Mouse (Mus musculus) lung, postnatal 4 days (tissue): ENCODE measurements at regions not wholly inside any gene's neighbourhood (a gene's known extent, or its start where the extent isn't known, plus 50 kb on each side); places are given as distances from the start of the nearest gene placed in this dataset.

Experiments
- DNase-seq, 2 experiments: peaks; one replicate each; pipeline ENCODE4 v3.0.0; 2021

DNA sequence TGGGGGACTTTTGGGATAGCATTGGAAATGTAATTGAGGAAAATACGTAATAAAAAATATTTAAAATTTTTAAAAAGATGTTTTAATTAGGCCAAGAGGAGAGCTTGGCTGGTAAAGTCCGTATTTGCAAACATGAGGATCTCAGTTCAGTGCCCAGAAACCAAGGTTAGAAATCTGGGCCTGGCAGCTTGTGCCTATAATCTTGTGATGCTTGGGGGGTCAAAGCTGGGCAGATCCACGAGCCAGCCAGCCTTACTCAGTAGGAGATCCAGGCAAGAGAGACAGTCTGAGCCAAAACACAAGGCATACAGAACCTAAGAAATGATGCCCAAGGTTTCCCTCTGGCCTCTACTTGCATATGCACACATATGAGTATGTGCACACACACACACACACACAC, 54.1 kb upstream of the Cxadr start:
- no peak for DNase-seq

DNA sequence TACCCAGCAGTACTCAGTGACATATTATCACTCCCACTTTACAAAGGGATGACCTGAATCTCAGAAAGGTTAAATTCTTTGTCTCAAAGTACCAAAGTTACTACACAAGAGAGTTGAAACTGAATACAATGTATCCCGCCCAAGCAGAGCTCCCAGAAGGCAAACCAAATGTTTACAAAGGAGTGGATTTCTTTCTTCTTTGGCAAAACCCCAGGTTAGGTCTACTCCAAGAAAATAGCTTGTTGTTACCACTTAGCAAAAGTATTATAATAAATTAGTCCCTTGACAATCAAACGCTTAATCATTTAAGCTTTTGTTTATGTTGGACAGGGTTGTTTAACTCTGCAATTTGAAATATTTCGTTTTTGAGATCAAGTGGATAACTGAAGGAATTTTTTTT, 58.6 kb upstream of the Cxadr start:
- DNase-seq = no peak

DNA sequence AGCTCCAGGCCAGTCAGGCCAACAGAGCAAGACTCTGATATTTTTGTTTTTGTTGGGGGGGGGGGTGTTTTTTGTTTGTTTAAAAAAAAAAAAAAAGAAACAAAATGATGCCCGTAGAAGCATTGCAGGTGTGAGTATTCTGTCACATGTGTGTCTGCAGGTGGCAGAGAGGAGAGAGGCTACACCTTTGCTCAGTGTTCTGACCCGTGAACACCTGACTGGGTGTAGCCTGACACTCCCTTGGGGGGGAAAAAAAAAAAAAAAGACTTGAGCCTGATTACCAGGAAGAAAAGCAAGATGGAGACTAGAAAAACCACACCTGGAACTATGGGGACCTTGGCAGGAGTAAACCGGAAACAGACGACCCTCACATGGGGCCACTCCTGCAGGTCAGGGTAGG, 61.1 kb upstream of the Cxadr start:
- no peak for DNase-seq

DNA sequence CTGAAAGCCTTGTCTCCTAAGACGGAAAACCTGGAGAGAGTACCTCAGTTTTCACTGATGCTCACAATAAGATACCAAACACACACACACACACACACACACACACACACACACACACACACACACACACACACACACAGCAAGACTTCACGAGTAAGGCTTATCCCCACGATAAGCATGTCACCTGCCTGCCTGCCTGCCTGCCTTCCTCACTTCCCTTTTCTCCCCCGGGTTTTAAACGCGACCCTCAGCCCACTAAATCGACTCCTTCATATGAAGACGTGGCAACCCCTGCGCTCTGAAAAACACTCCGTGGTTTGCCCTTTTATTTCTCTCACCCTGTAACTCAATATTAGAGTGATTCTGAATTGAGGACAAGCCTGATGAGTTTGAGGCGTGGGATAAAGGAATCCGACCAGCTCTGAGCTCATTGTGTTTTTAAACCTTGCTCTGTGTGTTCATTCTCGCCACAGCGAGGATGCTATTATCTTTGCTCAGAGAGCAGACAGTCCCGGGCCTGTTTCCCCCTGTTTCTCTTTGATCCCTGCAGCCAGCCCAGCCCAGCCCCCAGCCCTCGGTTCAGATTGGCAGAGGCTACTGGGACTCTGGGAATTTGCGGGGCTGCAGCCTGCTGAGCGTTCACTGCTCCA, 63.1 kb upstream of the Cxadr start:
- DNase-seq = no peak

DNA sequence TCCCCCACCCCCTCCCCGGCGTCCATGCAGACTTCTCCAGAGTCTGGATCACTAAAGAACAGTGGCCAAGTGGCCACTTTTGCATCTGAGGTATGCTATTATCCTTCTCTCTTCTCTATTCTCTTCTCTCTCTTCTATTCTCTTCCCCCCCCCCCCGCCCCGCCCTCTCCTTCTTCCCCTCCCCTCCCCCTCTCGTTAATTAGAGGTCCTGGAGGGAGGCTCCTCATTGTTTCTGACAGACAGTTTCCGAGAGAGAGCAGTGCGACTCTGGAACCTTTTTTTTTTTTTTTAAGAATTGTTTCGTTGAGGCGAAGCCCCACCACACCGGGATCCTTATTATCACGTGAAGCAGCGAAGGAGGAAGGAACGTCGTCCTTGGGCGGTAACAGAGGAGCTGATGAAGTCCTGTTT, 63.6 kb upstream of the Cxadr start:
- no peak for DNase-seq

DNA sequence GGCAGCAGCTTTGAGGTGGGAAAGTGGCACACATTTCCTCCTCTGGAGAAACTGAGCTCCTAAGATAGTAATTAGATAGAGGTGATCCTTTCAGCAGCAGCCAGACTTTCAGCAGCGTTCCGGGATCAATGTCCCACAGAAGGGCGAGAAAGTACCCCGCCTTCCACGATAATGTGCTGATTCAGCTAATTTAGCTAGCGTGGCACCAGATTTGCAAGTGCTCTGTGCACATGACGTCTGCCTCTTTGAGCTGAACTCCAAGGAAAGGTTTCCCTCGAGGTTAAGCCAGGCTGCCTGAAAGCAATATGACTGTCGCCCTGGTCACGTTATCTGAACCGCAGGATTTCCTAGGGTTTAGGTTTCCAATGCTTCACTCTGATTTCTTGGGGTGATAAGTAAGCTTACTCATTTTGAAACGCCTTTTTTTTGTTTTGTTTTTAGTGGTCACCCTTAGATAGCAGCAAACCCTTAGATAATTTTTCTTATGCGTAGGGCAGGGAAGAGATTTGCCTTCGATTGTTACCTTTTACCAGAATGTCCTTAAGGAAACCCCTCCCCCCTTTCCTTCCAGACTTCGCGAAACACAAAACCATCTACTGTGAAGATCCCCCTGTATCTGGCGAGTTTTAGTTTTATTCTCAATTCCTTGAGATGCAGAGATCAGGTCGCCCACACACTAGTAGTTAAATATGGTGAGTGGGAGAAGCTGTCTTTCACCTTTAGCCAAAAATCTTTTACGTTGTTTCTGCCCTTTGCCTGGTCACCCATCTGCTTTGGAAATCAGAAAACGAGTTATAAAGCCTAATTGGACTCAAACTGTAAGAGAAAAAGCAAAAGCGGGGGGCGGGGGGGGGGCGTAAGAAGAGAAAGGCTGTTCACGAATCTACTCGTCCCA, 64.3 kb upstream of the Cxadr start:
- DNase-seq = peak in 1 of 2 experiments; percentile 19

DNA sequence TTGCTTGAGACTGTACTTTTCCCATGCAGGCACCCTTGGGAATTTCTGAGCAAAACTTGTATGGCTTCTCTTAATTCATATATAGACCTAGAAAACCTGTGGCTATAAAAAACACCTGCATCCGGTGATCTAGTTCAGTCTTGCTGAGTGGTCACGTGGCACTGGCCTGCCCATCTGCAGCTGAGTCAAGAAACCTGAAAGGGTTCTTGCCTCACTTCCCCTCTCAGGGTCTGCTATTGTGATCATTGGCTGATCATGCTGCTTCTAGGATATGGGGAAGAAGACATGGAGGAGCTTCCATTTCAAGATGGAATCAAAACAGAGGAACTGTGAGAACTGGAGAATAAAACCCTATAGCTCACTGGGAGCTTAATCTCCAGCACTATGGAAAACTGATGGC, 69.1 kb upstream of the Cxadr start:
- DNase-seq = no peak

DNA sequence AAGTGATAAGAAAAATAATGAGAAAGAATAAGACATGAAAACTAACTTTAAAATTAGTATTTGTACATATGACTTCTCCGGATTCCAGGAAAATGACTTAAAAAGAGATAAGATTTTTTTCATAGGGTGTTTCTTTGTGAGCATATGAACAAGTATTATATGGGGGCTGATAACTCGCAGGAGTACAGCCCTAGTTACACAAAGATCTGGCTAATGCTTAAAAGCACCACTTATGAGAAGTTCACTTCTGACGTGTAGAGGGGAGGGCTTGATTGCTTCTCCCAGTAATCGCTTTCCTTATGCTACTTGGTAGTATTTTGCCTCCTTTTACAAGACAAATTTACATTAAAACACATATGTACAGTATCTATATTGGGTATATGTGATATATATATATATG, 72.3 kb upstream of the Cxadr start:
- DNase-seq = no peak

DNA sequence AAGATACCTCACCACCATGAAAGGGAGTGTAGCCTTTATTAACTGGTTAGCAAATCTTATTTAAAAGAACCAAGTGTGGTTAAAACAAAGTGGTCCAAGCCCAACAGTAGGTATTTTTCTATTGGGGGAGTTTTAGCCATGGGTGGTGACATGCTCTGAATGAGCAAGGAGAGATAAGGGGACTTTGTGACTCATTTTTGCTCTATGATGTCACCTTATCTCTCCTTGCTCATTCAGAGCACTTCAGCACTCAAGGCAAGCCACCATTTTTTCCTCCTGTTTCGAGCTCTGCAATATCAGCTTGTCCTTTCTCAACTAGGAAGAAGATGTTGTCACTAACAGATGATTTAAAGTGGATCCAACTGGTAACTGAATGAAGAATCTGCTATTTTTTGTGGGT, 78.9 kb upstream of the Cxadr start:
- DNase-seq = no peak

DNA sequence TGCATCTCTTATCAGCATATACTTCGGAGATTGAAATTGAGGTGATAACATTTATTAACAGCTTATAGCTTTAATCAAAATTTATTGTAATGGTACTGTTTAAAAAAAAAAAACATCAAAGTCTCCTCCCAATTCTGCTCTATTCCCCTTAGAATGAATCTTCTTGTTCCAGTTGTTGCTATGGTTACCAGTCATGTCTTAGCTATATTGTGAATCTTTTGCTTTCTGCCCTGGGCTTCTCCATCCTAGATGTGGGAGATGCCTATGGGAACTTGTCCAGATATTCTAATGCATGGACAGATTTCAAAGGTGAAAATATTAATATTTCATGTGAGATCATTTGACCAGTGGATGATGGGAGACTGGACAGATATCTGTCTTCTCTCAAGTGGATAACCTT, 79.5 kb upstream of the Cxadr start:
- DNase-seq = no peak

DNA sequence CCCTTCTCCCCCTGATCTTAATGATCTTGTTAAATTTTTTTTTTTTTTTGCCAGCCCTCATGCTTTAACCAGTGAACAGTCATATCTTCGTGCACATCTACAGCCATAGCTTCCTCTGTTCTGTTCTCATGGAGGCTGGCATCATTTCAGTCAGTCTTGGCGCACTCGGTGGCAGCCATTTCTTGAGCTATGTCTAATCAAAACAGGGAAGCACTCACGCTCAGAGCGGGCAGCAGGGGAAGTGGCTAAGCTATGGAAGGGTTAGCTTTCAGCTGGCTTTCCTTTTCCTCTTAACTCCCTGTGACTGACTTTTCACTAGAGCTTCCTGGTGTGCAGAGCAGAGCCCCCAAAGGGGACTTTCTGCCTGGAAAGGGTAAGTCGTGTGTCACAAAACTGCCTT, 83.7 kb upstream of the Cxadr start:
- DNase-seq = peak in 1 of 2 experiments; percentile 44

DNA sequence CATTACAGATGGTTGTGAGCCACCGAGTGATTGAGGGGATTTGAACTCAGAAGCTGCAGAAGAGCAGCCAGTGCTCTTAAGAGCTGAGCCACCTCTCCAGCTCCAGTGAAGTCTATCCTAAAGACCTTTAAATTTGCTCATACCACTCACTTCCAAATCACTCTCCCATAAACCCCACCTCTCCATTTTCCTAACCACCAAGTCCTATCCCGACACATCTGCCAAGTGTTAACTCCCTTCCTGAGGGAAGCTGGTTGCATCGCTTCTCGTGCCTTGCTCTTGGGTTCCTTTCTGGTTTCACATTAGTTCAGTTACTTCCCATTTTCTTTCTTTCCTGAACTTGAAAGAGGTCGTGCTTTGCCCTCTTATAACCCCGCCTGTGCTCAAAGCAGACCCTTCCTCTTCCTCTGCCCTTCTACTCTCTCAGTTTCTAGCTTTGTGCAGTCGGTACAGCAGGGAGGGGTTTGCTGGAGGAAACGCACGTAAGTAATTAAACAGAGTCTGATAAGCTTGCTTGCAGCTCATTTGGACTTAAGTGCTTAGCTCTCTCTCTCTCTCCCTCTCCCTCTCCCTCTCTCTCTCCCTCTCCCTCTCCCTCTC, 84.4 kb upstream of the Cxadr start:
- DNase-seq = no peak

DNA sequence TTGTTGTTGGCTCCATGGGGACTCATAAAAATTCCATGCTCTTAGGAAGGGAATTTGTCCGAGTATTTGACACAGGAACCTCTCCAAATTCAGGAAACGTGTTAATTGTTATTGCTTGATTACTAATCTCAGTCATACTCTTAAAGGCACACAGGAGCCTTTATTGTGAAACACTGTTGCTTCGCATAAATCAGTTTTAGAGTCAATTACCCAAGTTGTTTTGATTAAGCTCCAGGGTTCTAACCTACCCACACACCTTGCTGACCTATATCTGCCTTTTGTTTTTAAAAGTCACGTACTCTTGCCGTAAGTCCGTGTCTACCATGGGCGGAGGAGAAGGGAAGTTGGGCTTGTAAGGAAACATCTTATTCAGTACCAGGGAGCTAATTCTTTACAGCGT, 89.6 kb upstream of the Cxadr start:
- DNase-seq = no peak

DNA sequence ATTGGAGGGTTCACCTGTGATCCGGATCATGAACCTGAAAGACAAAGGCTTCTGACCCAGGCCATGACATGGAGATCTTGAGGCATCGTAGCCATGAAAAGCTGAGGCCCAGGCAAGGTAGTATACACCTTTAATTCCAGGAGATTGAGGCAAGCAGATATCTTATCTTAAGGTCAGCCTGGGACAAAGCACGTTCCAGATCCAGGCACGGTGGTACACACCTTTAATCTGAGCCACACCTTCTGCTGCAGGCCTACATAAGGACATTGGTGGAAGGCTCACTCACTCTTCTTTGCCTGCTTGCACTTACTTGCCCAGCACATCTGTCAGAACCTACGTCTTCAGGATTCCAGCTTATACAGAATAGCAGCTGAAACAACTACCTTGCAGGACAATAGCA, 93.0 kb upstream of the Cxadr start:
- DNase-seq = no peak

DNA sequence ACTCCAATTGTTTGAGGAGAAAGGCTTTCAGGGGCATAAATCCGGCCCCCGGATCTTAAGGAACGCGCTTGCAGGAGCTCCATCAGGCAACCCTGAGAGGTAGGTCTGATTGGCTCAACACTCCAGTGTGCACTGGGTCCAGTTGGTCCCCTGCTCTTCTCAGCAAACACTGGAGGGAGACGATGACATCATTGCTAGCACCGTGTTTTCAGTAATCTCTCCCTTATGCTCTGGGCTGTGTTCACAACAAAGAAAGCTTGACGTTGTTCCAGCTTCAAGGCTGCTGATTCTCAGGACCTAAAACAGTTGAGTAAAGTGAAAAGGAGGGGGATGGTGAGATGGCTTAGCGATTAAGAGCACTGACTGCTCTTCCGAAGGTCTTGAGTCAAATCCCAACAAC, 97.0 kb upstream of the Cxadr start:
- no peak for DNase-seq

DNA sequence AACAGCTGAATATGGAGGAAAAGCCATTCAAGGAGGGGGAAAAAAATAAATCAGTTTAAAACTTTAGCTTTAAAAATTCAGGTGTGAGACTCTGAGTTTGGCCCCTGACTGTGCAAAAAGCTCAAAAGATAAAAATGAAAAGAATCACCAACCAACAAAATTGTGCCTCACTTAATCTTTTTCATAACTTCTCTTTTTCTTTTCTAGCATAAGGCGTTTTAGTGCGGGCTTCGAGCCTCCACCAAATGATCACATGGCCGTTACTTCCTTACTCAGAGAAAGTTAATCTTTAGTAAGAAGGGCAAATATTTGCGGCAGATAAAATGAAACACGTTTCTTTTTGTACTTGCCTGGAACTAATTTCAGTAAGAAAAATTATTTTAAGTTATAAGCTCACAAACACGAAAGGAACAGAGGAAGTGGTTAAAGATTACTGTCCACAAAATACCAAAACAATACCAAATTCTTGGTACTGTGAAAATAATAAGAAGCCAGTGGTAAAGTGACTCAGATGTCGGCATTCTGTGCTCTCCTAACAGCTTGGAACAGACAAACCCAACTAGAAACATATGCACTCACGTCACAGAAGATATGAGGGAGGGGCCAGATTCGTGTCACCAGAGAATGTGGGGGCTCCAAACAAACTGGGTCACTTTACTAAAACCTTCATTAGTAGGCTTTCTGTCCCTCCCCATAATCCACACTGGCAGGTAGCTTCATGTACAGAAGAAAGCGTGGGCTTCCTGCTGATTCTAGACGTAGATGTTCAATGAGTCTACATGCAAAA, 101.1 kb upstream of the Cxadr start:
- DNase-seq = no peak

DNA sequence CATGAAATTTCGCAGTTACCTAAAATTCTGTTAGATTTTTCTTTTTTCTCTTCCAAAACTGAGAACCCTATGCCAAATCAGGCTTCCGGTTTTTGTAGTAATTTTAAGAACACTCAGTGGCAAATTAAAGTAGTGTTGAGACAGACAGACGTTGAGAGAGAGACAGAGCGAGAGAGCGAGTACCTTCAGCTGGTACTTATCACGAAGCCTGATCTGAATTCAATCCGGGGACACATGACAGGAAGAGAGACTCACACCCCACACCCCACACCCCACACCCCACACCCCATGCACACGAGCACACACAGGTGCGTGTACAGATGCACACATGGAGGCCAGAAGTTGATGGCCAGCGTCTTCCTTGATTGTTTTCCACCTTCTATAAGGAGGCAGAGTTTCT, 102.0 kb upstream of the Cxadr start:
- no peak for DNase-seq

DNA sequence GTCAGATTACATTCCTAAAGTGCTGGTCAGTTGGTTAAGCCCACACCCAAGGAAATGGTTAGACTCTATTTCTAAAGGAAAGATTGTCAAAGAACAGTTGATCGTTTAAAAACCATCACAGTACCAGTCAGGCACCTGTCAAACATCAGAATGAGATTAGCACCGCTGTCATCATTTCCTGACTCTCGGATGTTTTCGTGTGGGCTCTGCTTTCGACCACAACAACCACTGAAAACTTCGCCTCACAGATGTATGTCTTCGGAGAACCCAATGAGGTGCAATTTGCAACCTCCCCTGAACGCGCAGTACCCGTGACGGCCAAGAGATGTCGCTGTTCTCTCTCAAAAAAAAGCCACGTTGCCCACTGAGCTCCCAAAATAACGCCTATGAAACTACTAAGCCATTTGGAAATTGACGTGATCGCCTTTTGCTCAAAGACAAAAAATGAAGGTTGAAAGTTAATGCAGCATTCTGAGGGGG, 102.6 kb upstream of the Cxadr start:
- DNase-seq = peak; percentile 72 to 87

DNA sequence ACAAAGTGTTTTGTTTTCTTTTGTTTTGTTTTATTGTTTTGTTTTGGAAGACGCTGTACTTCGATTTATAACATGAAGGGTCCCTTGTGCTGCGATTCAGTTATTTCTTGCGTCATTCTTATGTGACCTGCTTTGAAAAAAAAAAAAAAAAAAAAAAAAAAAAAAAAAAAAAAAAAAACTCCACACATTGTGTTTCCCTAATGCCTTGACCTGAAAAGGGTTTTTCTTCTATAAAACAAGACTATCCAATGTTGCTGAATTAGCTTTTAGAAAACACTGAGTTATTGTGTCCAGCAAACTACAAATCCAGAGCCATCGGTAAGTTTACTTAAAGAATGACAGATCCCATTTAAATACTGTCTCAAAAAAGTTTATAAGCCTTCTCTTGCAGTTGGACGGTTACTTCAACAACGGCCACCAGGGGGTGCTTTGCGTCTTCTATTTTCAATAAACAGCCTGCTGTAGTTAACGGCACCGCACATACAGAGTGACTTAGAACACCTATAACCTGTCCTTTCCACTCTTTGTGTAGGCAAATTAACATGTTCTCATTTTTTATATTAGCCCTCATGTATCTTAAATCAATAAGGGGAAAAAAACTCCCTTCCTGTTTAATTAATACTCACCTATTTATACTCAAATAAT, 103.9 kb upstream of the Cxadr start:
- DNase-seq = peak; percentile 70 to 83

DNA sequence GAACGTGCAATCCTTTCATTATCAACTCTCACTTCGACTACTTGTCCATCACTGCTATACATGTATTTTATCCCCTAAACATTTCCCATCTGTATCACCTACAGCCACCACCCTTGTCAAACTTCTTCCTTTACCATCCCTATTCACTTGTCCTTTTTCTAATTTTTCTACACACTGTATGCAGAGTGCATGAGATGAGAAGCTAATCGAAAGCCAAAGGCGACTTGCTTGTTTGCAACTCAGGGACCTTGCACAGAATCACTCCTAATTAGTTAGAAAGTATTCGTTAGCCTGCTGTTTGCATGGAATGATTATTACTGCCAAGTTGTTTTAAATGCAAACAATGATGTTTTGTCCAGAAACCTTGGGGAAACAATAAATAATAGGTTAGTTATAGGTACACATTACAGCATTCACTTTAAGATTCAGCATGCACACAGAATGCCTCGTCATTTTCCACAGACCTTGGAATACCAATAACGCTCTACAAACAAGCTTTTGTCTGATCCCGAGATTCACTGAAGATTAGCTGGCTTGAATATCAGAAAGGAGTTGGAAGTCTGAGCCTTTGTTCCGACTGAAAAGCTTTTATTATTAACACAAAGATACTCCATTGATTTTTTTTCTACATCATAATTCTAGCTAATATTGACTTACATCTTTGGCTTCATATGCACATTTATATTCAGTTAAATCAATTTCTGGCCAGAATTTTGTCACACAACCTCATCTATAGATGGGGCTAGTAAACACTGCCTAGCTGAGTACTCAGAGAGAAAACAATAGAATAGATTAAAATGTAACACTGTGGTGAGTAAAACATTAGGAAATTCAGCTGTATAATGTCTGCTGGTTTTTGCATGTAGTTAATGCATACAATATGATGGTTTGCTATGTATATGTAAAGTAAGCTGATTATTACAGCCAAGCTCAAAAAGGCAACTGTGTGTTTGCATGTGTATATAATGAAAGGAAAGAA, 130.4 kb upstream of the Cxadr start:
- no peak for DNase-seq

DNA sequence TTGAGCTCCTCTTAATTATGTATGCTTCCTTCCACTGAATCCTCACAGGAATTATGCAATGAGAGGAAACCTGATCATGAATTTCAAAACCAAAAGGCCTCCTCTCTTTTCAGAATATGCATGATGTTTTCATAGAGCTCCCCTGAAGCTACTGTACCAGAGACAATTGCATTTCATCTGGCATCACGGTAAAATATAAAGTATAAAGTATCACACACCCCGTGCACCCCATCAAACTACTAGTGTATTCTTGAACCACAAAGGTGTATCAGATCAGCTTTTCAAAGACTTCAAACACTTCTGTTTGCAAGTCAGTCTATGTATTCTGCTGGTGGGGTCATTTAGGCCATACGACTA, 144.4 kb upstream of the Cxadr start:
- no peak for DNase-seq
